Mouse (Mus musculus) neural tube, postnatal 0 days (tissue): ENCODE data around the gene Prl8a8. TPM values are rescaled to one million over a fixed set of nuclear protein-coding genes. Genes with fewer than 3 reads are reported as not detected.

Experiments used
- polyA plus RNA-seq: library from polyadenylated mRNA; unstranded; fragments of >200 nt; fragmentation: Nextera tagmentation; extraction: Ambion mirVana; gene quantifications from 2 replicates; pipeline ENCODE4 v1.2.1, GENCODE M21; 2015

Prl8a8 gene
- polyA plus RNA-seq: not detected in 2 replicates

DNA sequence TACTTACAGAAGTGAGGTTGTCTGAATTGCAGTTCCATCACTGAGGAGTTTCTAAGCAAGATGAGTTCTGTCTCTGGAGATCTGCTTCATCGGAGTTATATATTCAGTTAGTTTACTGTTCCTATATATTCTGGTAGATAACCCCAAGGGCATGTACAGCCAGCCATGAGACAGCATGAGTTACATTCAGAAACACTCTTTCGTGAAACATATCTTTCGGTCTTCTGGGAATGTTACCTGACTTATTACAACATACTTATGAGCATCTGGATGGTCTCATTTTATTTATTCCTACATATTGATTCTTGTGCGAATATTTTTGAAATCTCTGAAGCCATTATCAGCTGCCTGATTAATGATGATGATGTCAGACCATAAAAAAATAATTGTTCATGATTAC, at the start of gene Prl8a8:
TSS of gene Prl8a8 (minus strand) at position 101 of the 400 bp plus-strand sequence.

Other genes with a start within 250 kb of the Prl8a8 start
- gene Prl6a1, start 200.6 kb downstream of the Prl8a8 start, polyA plus RNA-seq: not detected in 2 replicates
- not detected in 2 replicates for gene Prl8a2, start 167.5 kb downstream of the Prl8a8 start, polyA plus RNA-seq
- gene Prl2b1, start 122.4 kb downstream of the Prl8a8 start, polyA plus RNA-seq: not detected in 2 replicates
- gene Prl8a6, start 74.5 kb downstream of the Prl8a8 start, polyA plus RNA-seq: not detected in 2 replicates
- not detected in 2 replicates for gene Prl8a9, start 51.4 kb upstream of the Prl8a8 start, polyA plus RNA-seq
- not detected in 2 replicates for gene Prl8a1, start 69.0 kb upstream of the Prl8a8 start, polyA plus RNA-seq
- not detected in 2 replicates for gene Prl7b1, start 97.4 kb upstream of the Prl8a8 start, polyA plus RNA-seq
- not detected in 2 replicates for gene Prl7a1, start 129.3 kb upstream of the Prl8a8 start, polyA plus RNA-seq
- gene Prl7a2, start 154.8 kb upstream of the Prl8a8 start, polyA plus RNA-seq: not detected in 2 replicates
- gene Prl7d1, start 203.5 kb upstream of the Prl8a8 start, polyA plus RNA-seq: not detected in 2 replicates